ENCODE assay signal across 7 mouse cellular contexts in genomic region chr8:84184085-84185043, GRCm38 (mm10). TPM values are rescaled to one million over a fixed set of nuclear protein-coding genes. Genes with fewer than 3 reads are reported as not detected.
A peak's percentile ranks its signal among the peaks of the same experiment; 100 is the strongest.
DNase-seq lines count a peak whose midpoint lies in the region; ATAC-seq lines count a peak whose summit lies in the region.

No protein-coding gene starts in this region.

- no peak for DNase-seq in lung, postnatal 36 days
- DNase-seq in cerebellum, adult 9-10 months = no peak
- no peak for DNase-seq in frontal cortex, postnatal 10 days (ENCODE audit: low spot score in 2 of 2)

- peak overlapping the region; percentile 96 for H3K9ac ChIP-seq in lung, embryonic 16.5 days (ENCODE audit: low read length)
- H3K9ac ChIP-seq in embryonic facial prominence, embryonic 15.5 days = peak overlapping the region; percentile 92
- peak overlapping the region; percentile 93 for H3K9ac ChIP-seq in intestine, embryonic 16.5 days (ENCODE audit: low read depth, low read length)
- peak overlapping the region; percentile 99 for H3K9ac ChIP-seq in neural tube, embryonic 14.5 days (replicated peaks; ENCODE audit: low read depth, low read length)

- H3K27me3 ChIP-seq in lung, embryonic 16.5 days (ENCODE audit: control insufficient read depth, insufficient read depth, low read depth, low read length) = no peaks in the 10 kb centered on the region
- no peaks in the 10 kb centered on the region for H3K27me3 ChIP-seq in embryonic facial prominence, embryonic 15.5 days
- H3K27me3 ChIP-seq in intestine, embryonic 16.5 days (replicated peaks; ENCODE audit: control insufficient read depth, insufficient read depth, low read length) = no peaks in the 10 kb centered on the region
- no peaks in the 10 kb centered on the region for H3K27me3 ChIP-seq in neural tube, embryonic 14.5 days (ENCODE audit: control insufficient read depth, insufficient read depth, low read length)

- WGBS in lung, embryonic 16.5 days = 12% methylated on average over 20 of the region's 21 CpGs
- 13% methylated on average over 21 of the region's 21 CpGs for WGBS in embryonic facial prominence, embryonic 15.5 days
- WGBS in intestine, embryonic 16.5 days = 16% methylated on average over 21 of the region's 21 CpGs
- 19% methylated on average over 21 of the region's 21 CpGs for WGBS in neural tube, embryonic 14.5 days

- no peak for ATAC-seq in lung, embryonic 16.5 days (ENCODE audit: low read depth)
- no peak; the same call in 1 of the 2 replicates for ATAC-seq in embryonic facial prominence, embryonic 15.5 days (ENCODE audit: insufficient number of reproducible peaks, low FRiP score, low TSS enrichment, low read depth)
- no peak for ATAC-seq in intestine, embryonic 16.5 days
- no peak for ATAC-seq in neural tube, embryonic 14.5 days (ENCODE audit: low read depth)

- peak overlapping the region; percentile 84 for H3K4me3 ChIP-seq in lung, embryonic 16.5 days (ENCODE audit: low read length)
- peak overlapping the region; percentile 71 for H3K4me3 ChIP-seq in embryonic facial prominence, embryonic 15.5 days (replicated peaks)
- H3K4me3 ChIP-seq in intestine, embryonic 16.5 days (ENCODE audit: low read length) = peak overlapping the region; percentile 76
- H3K4me3 ChIP-seq in neural tube, embryonic 14.5 days (ENCODE audit: low read depth, low read length) = peak overlapping the region; percentile 79

- H3K4me1 ChIP-seq in lung, embryonic 16.5 days (replicated peaks; ENCODE audit: control insufficient read depth, insufficient read depth, low read length) = peaks cover 40% of the 10 kb centered on the region
- peaks cover 58% of the 10 kb centered on the region for H3K4me1 ChIP-seq in embryonic facial prominence, embryonic 15.5 days
- peaks cover 34% of the 10 kb centered on the region for H3K4me1 ChIP-seq in intestine, embryonic 16.5 days (ENCODE audit: control insufficient read depth, insufficient read depth, low read length)
- H3K4me1 ChIP-seq in neural tube, embryonic 14.5 days (ENCODE audit: control insufficient read depth, insufficient read depth, low read length) = peaks cover 34% of the 10 kb centered on the region

- H3K36me3 ChIP-seq in lung, embryonic 16.5 days (ENCODE audit: control insufficient read depth, insufficient read depth, low read length) = no peaks in the 10 kb centered on the region
- H3K36me3 ChIP-seq in embryonic facial prominence, embryonic 15.5 days = no peaks in the 10 kb centered on the region
- H3K36me3 ChIP-seq in intestine, embryonic 16.5 days (ENCODE audit: control insufficient read depth, insufficient read depth, low read length) = no peaks in the 10 kb centered on the region
- H3K36me3 ChIP-seq in neural tube, embryonic 14.5 days (ENCODE audit: control insufficient read depth, insufficient read depth, low read length) = no peaks in the 10 kb centered on the region

- peak overlapping the region; percentile 88 for H3K27ac ChIP-seq in lung, embryonic 16.5 days (ENCODE audit: low read length)
- H3K27ac ChIP-seq in embryonic facial prominence, embryonic 15.5 days (replicated peaks) = peak overlapping the region; percentile 90
- peak overlapping the region; percentile 81 for H3K27ac ChIP-seq in intestine, embryonic 16.5 days (ENCODE audit: low read length)
- H3K27ac ChIP-seq in neural tube, embryonic 14.5 days (ENCODE audit: low read depth, low read length) = peak overlapping the region; percentile 97

- peak overlapping the region; percentile 90 for H3K4me2 ChIP-seq in lung, embryonic 16.5 days (ENCODE audit: low read depth, low read length)
- H3K4me2 ChIP-seq in embryonic facial prominence, embryonic 15.5 days (replicated peaks) = peak overlapping the region; percentile 85
- peak overlapping the region; percentile 94 for H3K4me2 ChIP-seq in intestine, embryonic 16.5 days (ENCODE audit: low read depth, low read length)
- peak overlapping the region; percentile 90 for H3K4me2 ChIP-seq in neural tube, embryonic 14.5 days (ENCODE audit: low read depth, low read length)

- peaks cover 2% of the 10 kb centered on the region; the same call in 1 of the 2 replicates for H3K9me3 ChIP-seq in lung, embryonic 16.5 days (ENCODE audit: control insufficient read depth, low read length)
- H3K9me3 ChIP-seq in embryonic facial prominence, embryonic 15.5 days (replicated peaks) = no peaks in the 10 kb centered on the region
- no peaks in the 10 kb centered on the region for H3K9me3 ChIP-seq in intestine, embryonic 16.5 days (ENCODE audit: control insufficient read depth, low read length)
- H3K9me3 ChIP-seq in neural tube, embryonic 14.5 days (ENCODE audit: control insufficient read depth, low read length) = no peaks in the 10 kb centered on the region

RNA-seq across cellular contexts. Expression of gene Nanos3, which starts 0.7 kb away (rescaled TPM):
- polyA plus RNA-seq in lung, embryonic 16.5 days (2015; fragmentation: Nextera tagmentation; extraction: Ambion mirVana) = 1.2 and 3.5 TPM in 2 replicates
- 3.5 and 4.0 TPM in 2 replicates for polyA plus RNA-seq in embryonic facial prominence, embryonic 15.5 days (2015; fragmentation: Nextera tagmentation; extraction: Ambion mirVana)
- 0.89 and 1.3 TPM in 2 replicates for polyA plus RNA-seq in intestine, embryonic 16.5 days (2015; fragmentation: Nextera tagmentation; extraction: Ambion mirVana)
- 12.4 and 12.5 TPM in 2 replicates for polyA plus RNA-seq in neural tube, embryonic 14.5 days (2014; fragmentation: Nextera tagmentation; extraction: Ambion mirVana)

RNA-seq across cellular contexts. Expression of gene 4930432K21Rik, which starts 36.5 kb away (rescaled TPM):
- polyA plus RNA-seq in lung, embryonic 16.5 days (2015; fragmentation: Nextera tagmentation; extraction: Ambion mirVana) = 1.5 and 2.0 TPM in 2 replicates
- 1.9 and 2.3 TPM in 2 replicates for polyA plus RNA-seq in embryonic facial prominence, embryonic 15.5 days (2015; fragmentation: Nextera tagmentation; extraction: Ambion mirVana)
- 0.61 and 0.82 TPM in 2 replicates for polyA plus RNA-seq in intestine, embryonic 16.5 days (2015; fragmentation: Nextera tagmentation; extraction: Ambion mirVana)
- polyA plus RNA-seq in neural tube, embryonic 14.5 days (2014; fragmentation: Nextera tagmentation; extraction: Ambion mirVana) = 1.3 and 1.6 TPM in 2 replicates

RNA-seq across cellular contexts. Expression of gene Cc2d1a, which starts 36.6 kb away (rescaled TPM):
- polyA plus RNA-seq in lung, embryonic 16.5 days (2015; fragmentation: Nextera tagmentation; extraction: Ambion mirVana) = 24.2 and 25.9 TPM in 2 replicates
- polyA plus RNA-seq in embryonic facial prominence, embryonic 15.5 days (2015; fragmentation: Nextera tagmentation; extraction: Ambion mirVana) = 31.8 and 32.8 TPM in 2 replicates
- polyA plus RNA-seq in intestine, embryonic 16.5 days (2015; fragmentation: Nextera tagmentation; extraction: Ambion mirVana) = 25.3 and 26.0 TPM in 2 replicates
- 26.8 and 30.7 TPM in 2 replicates for polyA plus RNA-seq in neural tube, embryonic 14.5 days (2014; fragmentation: Nextera tagmentation; extraction: Ambion mirVana)

RNA-seq across cellular contexts. Expression of gene Zswim4, which starts 52.5 kb away (rescaled TPM):
- polyA plus RNA-seq in lung, embryonic 16.5 days (2015; fragmentation: Nextera tagmentation; extraction: Ambion mirVana) = 14.4 and 14.6 TPM in 2 replicates
- 15.8 and 17.7 TPM in 2 replicates for polyA plus RNA-seq in embryonic facial prominence, embryonic 15.5 days (2015; fragmentation: Nextera tagmentation; extraction: Ambion mirVana)
- polyA plus RNA-seq in intestine, embryonic 16.5 days (2015; fragmentation: Nextera tagmentation; extraction: Ambion mirVana) = 7.1 and 7.7 TPM in 2 replicates
- polyA plus RNA-seq in neural tube, embryonic 14.5 days (2014; fragmentation: Nextera tagmentation; extraction: Ambion mirVana) = 12.9 and 20.5 TPM in 2 replicates

RNA-seq across cellular contexts. Expression of gene Podnl1, which starts 58.6 kb away (rescaled TPM):
- 0.34 and 0.41 TPM in 2 replicates for polyA plus RNA-seq in lung, embryonic 16.5 days (2015; fragmentation: Nextera tagmentation; extraction: Ambion mirVana)
- polyA plus RNA-seq in embryonic facial prominence, embryonic 15.5 days (2015; fragmentation: Nextera tagmentation; extraction: Ambion mirVana) = 2.8 and 3.5 TPM in 2 replicates
- polyA plus RNA-seq in intestine, embryonic 16.5 days (2015; fragmentation: Nextera tagmentation; extraction: Ambion mirVana) = 0.38 TPM in 2 replicates
- 0.43 and 0.50 TPM in 2 replicates for polyA plus RNA-seq in neural tube, embryonic 14.5 days (2014; fragmentation: Nextera tagmentation; extraction: Ambion mirVana)
